Comparison of ENCODE assay signal across 19 mouse cellular contexts in the genomic region with DNA sequence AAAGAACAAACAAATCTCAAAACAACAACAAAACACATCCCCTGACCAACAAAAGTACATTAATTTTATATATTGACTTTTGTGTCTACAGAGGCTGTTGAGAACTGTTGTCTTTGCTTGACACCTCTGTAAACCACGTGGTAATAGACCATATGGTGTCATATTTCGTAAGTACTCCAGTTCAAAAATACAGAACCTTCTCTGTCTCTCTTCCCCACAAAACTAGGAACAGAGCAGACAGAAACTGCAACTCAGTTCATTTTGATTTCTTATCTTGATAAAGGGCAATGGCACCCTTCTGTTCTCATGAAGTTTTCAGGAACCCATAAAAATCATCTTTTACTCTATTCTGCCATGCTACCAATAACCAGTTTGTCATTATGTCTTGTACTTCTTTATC. TPM values are rescaled to one million over a fixed set of nuclear protein-coding genes. Genes with fewer than 3 reads are reported as not detected.
A peak's percentile ranks its signal among the peaks of the same experiment; 100 is the strongest.
DNase-seq lines count a peak whose midpoint lies in the region; TF ChIP-seq lines count a peak whose summit lies in the region.
"Had no signal": no experiment of that assay in that cellular context is flagged by ENCODE, and none has a peak within 500 bp of the region (broad histone marks: within the 10 kb centered on the region; RNA-seq: fewer than 3 reads in every experiment).

No protein-coding gene starts in this region.

- peaks cover 75% of the 10 kb centered on the region for H3K79me2 ChIP-seq in macrophage (ENCODE audit: inconsistent target)

- peaks cover 13% of the 10 kb centered on the region for H3K4me1 ChIP-seq in forebrain, embryonic 10.5 days
- H3K4me1 ChIP-seq: heart, embryonic 12.5 days had no signal

- no peaks in the 10 kb centered on the region for H3K36me3 ChIP-seq in macrophage (ENCODE audit: inconsistent target)
- no peaks in the 10 kb centered on the region for H3K36me3 ChIP-seq in forebrain, embryonic 10.5 days (replicated peaks)
- H3K36me3 ChIP-seq: embryonic facial prominence, embryonic 10.5 days; G1E; heart, embryonic 12.5 days; hindbrain, embryonic 10.5 days; intestine, embryonic 15.5 days had no signal

- TF ChIP-seq CTCF in layer of hippocampus, adult 2 months (conservative IDR thresholded peaks at IDR 0.05), result no peak

- no peaks in the 10 kb centered on the region for H3K27me3 ChIP-seq in forebrain, embryonic 10.5 days (ENCODE audit: poor library complexity, severe bottlenecking)
- H3K27me3 ChIP-seq: heart, embryonic 12.5 days; intestine, embryonic 15.5 days had no signal

- H3K27ac ChIP-seq in layer of hippocampus, adult 2 months, result peak overlapping the region; percentile 1; the same call in 1 of the 2 replicates
- H3K27ac ChIP-seq in macrophage, result peak overlapping the region; percentile 42
- H3K27ac ChIP-seq in forebrain, embryonic 10.5 days, result no peak overlapping the region
- H3K27ac ChIP-seq: embryonic facial prominence, embryonic 10.5 days; hindbrain, embryonic 10.5 days; hindbrain, embryonic 14.5 days; intestine, embryonic 15.5 days had no signal

- 0% methylated on average over 2 of the region's 2 CpGs for WGBS in macrophage (ENCODE audit: missing documents)
- WGBS in forebrain, embryonic 10.5 days, result 83% methylated on average over 2 of the region's 2 CpGs

- H3K4me3 ChIP-seq in layer of hippocampus, adult 2 months, result no peak overlapping the region
- H3K4me3 ChIP-seq in macrophage (ENCODE audit: inconsistent target), result no peak overlapping the region
- no peak overlapping the region for H3K4me3 ChIP-seq in forebrain, embryonic 10.5 days
- H3K4me3 ChIP-seq: embryonic facial prominence, embryonic 10.5 days; heart, embryonic 12.5 days; hindbrain, embryonic 10.5 days; intestine, embryonic 15.5 days had no signal

- no peak for DNase-seq in layer of hippocampus, adult 2 months (ENCODE audit: low spot score in 2 of 2)
- no peak for DNase-seq in layer of hippocampus, adult 9-10 months (ENCODE audit: low spot score)
- DNase-seq in 416B (ENCODE audit: low read depth) (peak; percentile 76), NIH3T3 (ENCODE audit: low read depth) (peak; percentile 2)
- no peak for DNase-seq in cerebellum, postnatal 25 days
- DNase-seq in forebrain, embryonic 10.5 days (ENCODE audit: extremely low spot score, low spot score), result no peak
- no peak for DNase-seq in urinary bladder, adult 2 months (ENCODE audit: low spot score)
- DNase-seq: adrenal gland, postnatal 10 days; cerebellum, adult 11-12 months; cerebellum, adult 9-10 months; cerebellum, postnatal 36 days; gastrocnemius, postnatal 36 days had no signal

- no peaks in the 10 kb centered on the region for H3K9me3 ChIP-seq in forebrain, embryonic 10.5 days
- H3K9me3 ChIP-seq: embryonic facial prominence, embryonic 10.5 days; G1E; heart, embryonic 12.5 days; hindbrain, embryonic 10.5 days; intestine, embryonic 15.5 days had no signal

RNA-seq across cellular contexts. Expression of gene Myo9a, which starts 4.5 kb away (rescaled TPM):
- 10 to 100 TPM; 70.0 to 71.1 TPM for total RNA-seq in layer of hippocampus, adult 2 months (2021)
- 100 to 1,000 TPM in 21 of 26 experiments, 10 to 100 TPM in 5; 70.1 to 272 (median 186) TPM for total RNA-seq in macrophage (2018; cell fraction: chromatin; rRNA removed)
- 10 to 100 TPM; 11.3 to 30.6 (median 20.5) TPM for total RNA-seq in macrophage (2018; cell fraction: cytosol; rRNA removed)
- 100 to 1,000 TPM in 4 of 26 experiments, 10 to 100 TPM in 22; 34.8 to 120 (median 67.4) TPM for total RNA-seq in macrophage (2018; cell fraction: nucleus; rRNA removed)
- polyA plus RNA-seq in macrophage (2018), result 9.8 to 24.4 TPM (median 10.2 TPM) in 3 replicates
- 9.7 and 11.4 TPM in 2 replicates for polyA plus RNA-seq in forebrain, embryonic 10.5 days (2016; fragmentation: Nextera tagmentation; extraction: Ambion mirVana)
- polyA plus RNA-seq in urinary bladder, adult 2 months (2012; rRNA removed), result 9.2 and 9.6 TPM in 2 replicates

RNA-seq across cellular contexts. Expression of gene Senp8, which starts 4.7 kb away (rescaled TPM):
- total RNA-seq in layer of hippocampus, adult 2 months (2021), result 1 to 10 TPM; 8.4 to 8.6 TPM
- 10 to 100 TPM in 6 of 26 experiments, 1 to 10 TPM in 19, under 1 TPM in 1; 1.00 to 13.6 (median 5.3) TPM for total RNA-seq in macrophage (2018; cell fraction: chromatin; rRNA removed)
- 10 to 100 TPM in 4 of 26 experiments, 1 to 10 TPM in 22; 1.9 to 11.1 (median 8.5) TPM for total RNA-seq in macrophage (2018; cell fraction: cytosol; rRNA removed)
- total RNA-seq in macrophage (2018; cell fraction: nucleus; rRNA removed), result 10 to 100 TPM in 8 of 26 experiments, 1 to 10 TPM in 18; 1.7 to 16.5 (median 5.4) TPM
- 7.6 to 10.0 TPM (median 9.7 TPM) in 3 replicates for polyA plus RNA-seq in macrophage (2018)
- 16.1 and 20.7 TPM in 2 replicates for polyA plus RNA-seq in forebrain, embryonic 10.5 days (2016; fragmentation: Nextera tagmentation; extraction: Ambion mirVana)
- polyA plus RNA-seq in urinary bladder, adult 2 months (2012; rRNA removed), result 6.5 and 7.0 TPM in 2 replicates

Comparison
In these comparisons a context has a peak if more than half of its experiments do, and no peak if none do; other contexts are left out.
1. DNase-seq: peak in 416B (single experiment) and NIH3T3 (single experiment); none in layer of hippocampus, adult 2 months (0 of 2), layer of hippocampus, adult 9-10 months (single experiment), cerebellum, postnatal 25 days (0 of 2), forebrain, embryonic 10.5 days (single experiment) and urinary bladder, adult 2 months (single experiment).